Mouse (Mus musculus): Measurements from ENCODE around the gene Sh3bp5l.

Gene Sh3bp5l

GRCm38 (mm10) chr11:58378763-58379278 lies 48.3 kb downstream of the Sh3bp5l start, which contains the start of gene Lypd8:
Gene Lypd8 (plus strand): TSS chr11:58379043.
- no peak for DNase-seq (ENCODE audit: low spot score)

DNA sequence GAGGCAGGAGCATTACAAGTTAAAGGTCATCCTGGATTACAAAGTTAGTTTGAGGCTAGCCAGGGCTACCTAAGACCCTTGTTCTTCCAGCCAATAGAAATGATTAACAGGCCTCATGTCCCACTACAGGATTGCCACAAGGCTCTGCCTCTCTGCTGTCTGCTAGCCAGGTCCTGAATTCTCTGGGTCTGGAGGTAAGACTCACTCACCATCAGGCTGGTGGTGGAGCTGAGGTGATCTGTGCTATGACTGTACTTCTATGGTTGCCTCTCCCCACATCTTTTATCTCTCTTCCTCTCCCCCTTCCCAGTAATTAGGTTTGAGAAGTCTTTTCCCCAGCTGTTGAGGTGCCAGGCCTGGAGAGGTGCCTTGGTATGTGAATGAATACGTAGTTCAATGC lies 49.0 kb downstream of the Sh3bp5l start:
- no peak for DNase-seq (ENCODE audit: low spot score)

- DNase-seq (ENCODE audit: low spot score) = peak; percentile 58
Observed at GRCm38 (mm10) chr11:58382471-58382870, 51.9 kb downstream of the Sh3bp5l start.
